Mouse (Mus musculus) heart, embryonic 12.5 days (tissue): ENCODE results near the gene Nipsnap3b. TPM values are rescaled to one million over a fixed set of nuclear protein-coding genes. Genes with fewer than 3 reads are reported as not detected.

Experiments
- ATAC-seq: fragments of 200-750 bp; cut with Nextera tagmentation; 2 replicates; pipeline ENCODE4 v1.8.0; 2017; ENCODE audit warnings: moderate TSS enrichment, moderate library complexity; ENCODE audit not compliant: insufficient number of reproducible peaks, low FRiP score
- H3K27ac ChIP-seq: fragments of 300-500 bp; sonication (generic); 2 replicates; pipeline ENCODE4 v1.5.1; 2016; ENCODE audit warnings: mild to moderate bottlenecking, moderate library complexity; ENCODE audit not compliant: poor library complexity, severe bottlenecking
- H3K27me3 ChIP-seq: fragments of 300-500 bp; sonication (generic); replicated peaks from 2 replicates; pipeline ENCODE4 v1.6.1; 2016; ENCODE audit warnings: mild to moderate bottlenecking, moderate library complexity
- H3K36me3 ChIP-seq: fragments of 300-500 bp; sonication (generic); 2 replicates; pipeline ENCODE4 v1.6.1; 2016; ENCODE audit warnings: mild to moderate bottlenecking, moderate library complexity
- H3K4me1 ChIP-seq: fragments of 300-500 bp; sonication (generic); replicated peaks from 2 replicates; pipeline ENCODE4 v1.6.1; 2016; ENCODE audit warnings: mild to moderate bottlenecking
- H3K4me2 ChIP-seq: fragments of 300-500 bp; sonication (generic); 2 replicates; pipeline ENCODE4 v1.6.1; 2016; ENCODE audit warnings: mild to moderate bottlenecking, moderate library complexity
- H3K4me3 ChIP-seq: fragments of 300-500 bp; sonication (generic); 2 replicates; pipeline ENCODE4 v1.5.1; 2016; ENCODE audit warnings: mild to moderate bottlenecking
- H3K9ac ChIP-seq: fragments of 300-500 bp; sonication (generic); 2 replicates; pipeline ENCODE4 v1.6.1; 2016; ENCODE audit warnings: mild to moderate bottlenecking, moderate library complexity
- H3K9me3 ChIP-seq: fragments of 300-500 bp; sonication (generic); replicated peaks from 2 replicates; pipeline ENCODE4 v1.6.1; 2016; ENCODE audit warnings: mild to moderate bottlenecking, moderate library complexity
- WGBS: fragments of 180-500 bp; shearing (Covaris S2); methylation state at CpG from one replicate; pipeline ENCODE4 v1.1.7; 2016; 5-methylcytosine and 5-hydroxymethylcytosine counted together
- polyA plus RNA-seq: library from polyadenylated mRNA; unstranded; fragments of >200 nt; fragmentation: Nextera tagmentation; extraction: Ambion mirVana; gene quantifications from 2 replicates; pipeline ENCODE4 v1.2.1, GENCODE M21; 2016

Nipsnap3b gene
- polyA plus RNA-seq = 89.6 and 90.0 TPM in 2 replicates

DNA sequence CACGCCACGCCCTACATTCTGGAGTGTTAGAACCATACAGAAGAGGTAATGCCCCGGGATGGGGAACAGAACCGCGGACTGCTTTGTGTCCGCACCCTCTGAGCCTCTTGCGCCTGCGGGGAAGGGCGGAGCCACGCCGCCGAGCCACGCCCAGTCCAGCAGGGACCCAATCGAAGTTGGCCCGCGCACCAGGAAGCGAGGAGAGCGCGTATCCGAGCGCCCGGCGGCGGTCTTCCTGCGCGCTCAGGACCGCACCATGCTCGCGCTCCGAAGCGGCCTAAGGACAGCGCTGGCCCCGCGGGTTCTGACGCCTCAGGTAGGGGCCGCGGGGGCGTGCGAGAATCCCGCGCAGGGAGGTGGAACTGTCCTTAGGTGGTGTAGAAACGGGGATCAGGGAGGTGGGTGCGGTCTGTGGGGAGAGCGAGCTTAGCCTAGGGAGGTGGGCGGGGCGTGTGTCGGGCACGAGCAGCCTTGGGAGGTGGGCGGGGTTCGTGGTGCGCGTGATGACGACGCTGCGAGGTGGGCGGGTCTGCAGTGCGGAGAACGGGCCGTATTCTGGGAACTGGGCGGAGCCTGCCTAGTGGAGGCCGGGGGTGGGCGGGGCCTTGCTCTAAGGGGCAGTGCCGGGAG lies at the start of gene Nipsnap3b:
Gene Nipsnap3b (plus strand): TSS at position 149 of the 630 bp plus-strand sequence.
- H3K27ac ChIP-seq = peak within 1 kb of the TSS; percentile 62
- H3K4me1 ChIP-seq = peaks cover 6% of the 10 kb centered on the region; the same call in 1 of the 2 replicates
- H3K9ac ChIP-seq = peak within 1 kb of the TSS; percentile 72
- WGBS = under 1% methylated on average over 63 of the region's 63 CpGs
- peak within 1 kb of the TSS; percentile 65 for H3K4me3 ChIP-seq
- peaks cover 22% of the 10 kb centered on the region for H3K36me3 ChIP-seq
- peak; percentile 97 for ATAC-seq
- H3K4me2 ChIP-seq = peak within 1 kb of the TSS; percentile 67
- H3K27me3 ChIP-seq = no peaks in the 10 kb centered on the region
- H3K9me3 ChIP-seq = peaks cover 8% of the 10 kb centered on the region

DNA sequence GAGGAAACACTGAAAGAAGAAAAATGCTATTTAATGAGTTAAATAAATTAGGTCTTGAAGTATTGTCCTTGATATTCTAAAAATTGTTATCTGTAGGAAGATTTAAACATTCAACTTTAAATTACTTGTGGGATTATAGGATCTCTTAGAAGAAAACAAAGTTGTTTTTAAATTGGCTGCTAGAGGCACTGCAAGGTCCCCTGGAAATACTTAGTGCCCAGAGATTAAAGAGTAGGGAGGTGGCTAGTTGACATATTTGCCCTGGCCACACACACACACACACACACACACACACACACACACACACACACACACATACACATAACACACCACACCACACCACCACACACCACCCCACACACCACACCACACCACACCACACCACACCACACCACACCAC lies 47.4 kb upstream of the Nipsnap3b start, which contains the start of gene Olfr270:
Gene Olfr270 (plus strand): TSS at position 301 of the 400 bp plus-strand sequence.
- no peak within 1 kb of the TSS for H3K4me2 ChIP-seq
- H3K27ac ChIP-seq = no peak within 1 kb of the TSS
- no peaks in the 10 kb centered on the region for H3K36me3 ChIP-seq
- ATAC-seq = no peak
- no peak within 1 kb of the TSS for H3K9ac ChIP-seq
- H3K27me3 ChIP-seq = no peaks in the 10 kb centered on the region
- no peaks in the 10 kb centered on the region for H3K9me3 ChIP-seq
- H3K4me3 ChIP-seq = no peak within 1 kb of the TSS
- no peaks in the 10 kb centered on the region for H3K4me1 ChIP-seq

- no peak overlapping the region for H3K4me2 ChIP-seq
- WGBS = 64% methylated on average over 2 of the region's 2 CpGs
- no peaks in the 10 kb centered on the region for H3K27me3 ChIP-seq
- no peak overlapping the region for H3K9ac ChIP-seq
- H3K36me3 ChIP-seq = no peaks in the 10 kb centered on the region
- no peaks in the 10 kb centered on the region for H3K9me3 ChIP-seq
- ATAC-seq = no peak
- H3K27ac ChIP-seq = no peak overlapping the region
- H3K4me3 ChIP-seq = no peak overlapping the region
- 0 out of 2 replicates have a peak, but pooled peaks cover 5% of the 10 kb centered on the region for H3K4me1 ChIP-seq
Measured at GRCm38 (mm10) chr4:52985216-52985615, 26.5 kb upstream of the Nipsnap3b start.

DNA sequence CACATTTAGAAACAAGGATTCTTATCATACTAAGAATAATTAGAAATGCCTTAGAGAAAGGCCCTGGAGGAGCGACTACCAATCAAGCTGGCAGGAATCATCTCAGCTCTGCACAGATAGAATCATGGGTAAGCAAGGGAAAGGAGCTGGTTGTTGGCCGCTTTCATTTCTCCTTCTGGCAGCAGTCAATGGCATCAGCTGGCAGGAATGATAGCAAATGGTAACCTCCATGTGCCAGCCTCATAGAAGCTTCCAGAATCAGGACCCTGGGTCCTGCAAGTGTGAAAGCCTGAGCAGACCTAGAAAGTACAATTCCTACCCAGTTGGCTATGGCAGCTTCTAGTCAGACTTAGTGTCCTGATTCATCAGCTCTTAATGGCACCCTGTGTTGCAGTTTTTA lies 25.4 kb upstream of the Nipsnap3b start:
- no peak overlapping the region for H3K4me3 ChIP-seq
- no peak overlapping the region for H3K27ac ChIP-seq
- H3K4me2 ChIP-seq = no peak overlapping the region
- H3K4me1 ChIP-seq = 0 out of 2 replicates have a peak, but pooled peaks cover 5% of the 10 kb centered on the region
- H3K9me3 ChIP-seq = 0 out of 2 replicates have a peak, but pooled peaks cover 2% of the 10 kb centered on the region
- H3K36me3 ChIP-seq = no peaks in the 10 kb centered on the region
- WGBS = 84% methylated on average over 2 of the region's 2 CpGs
- ATAC-seq = no peak
- H3K9ac ChIP-seq = no peak overlapping the region
- no peaks in the 10 kb centered on the region for H3K27me3 ChIP-seq

DNA sequence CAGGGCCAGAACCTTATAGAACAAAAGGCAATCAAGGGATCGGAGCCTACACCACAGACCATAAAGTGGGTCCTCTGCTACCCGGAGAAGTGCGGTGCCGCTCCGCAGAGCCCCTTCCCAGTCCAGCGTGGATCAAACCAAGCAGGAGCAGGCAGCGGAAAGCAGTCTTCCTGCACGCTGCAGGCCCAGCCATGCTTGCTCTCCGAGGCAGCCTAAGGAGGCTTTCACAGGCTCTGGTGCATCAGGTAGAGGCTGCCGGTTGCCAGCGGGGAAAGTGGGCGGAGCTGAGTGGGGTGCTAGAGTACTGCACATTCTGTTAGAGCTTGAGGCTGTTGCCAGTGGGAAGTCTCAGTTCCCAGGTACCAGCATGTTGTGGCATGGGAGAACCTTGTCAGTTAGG lies 22.4 kb upstream of the Nipsnap3b start, which contains the start of gene Nipsnap3a:
Gene Nipsnap3a (plus strand): TSS at position 25 of the 400 bp plus-strand sequence.
- H3K27ac ChIP-seq = no peak within 1 kb of the TSS
- H3K27me3 ChIP-seq = no peaks in the 10 kb centered on the region
- 0 out of 2 replicates have a peak, but pooled peaks cover 5% of the 10 kb centered on the region for H3K4me1 ChIP-seq
- H3K4me2 ChIP-seq = peak within 1 kb of the TSS; percentile 64
- peak within 1 kb of the TSS; percentile 20 for H3K4me3 ChIP-seq
- H3K9me3 ChIP-seq = 0 out of 2 replicates have a peak, but pooled peaks cover 2% of the 10 kb centered on the region
- H3K36me3 ChIP-seq = no peaks in the 10 kb centered on the region
- ATAC-seq = no peak
- H3K9ac ChIP-seq = peak within 1 kb of the TSS; percentile 34; the same call in 1 of the 2 replicates
- 22% methylated on average over 12 of the region's 12 CpGs for WGBS

DNA sequence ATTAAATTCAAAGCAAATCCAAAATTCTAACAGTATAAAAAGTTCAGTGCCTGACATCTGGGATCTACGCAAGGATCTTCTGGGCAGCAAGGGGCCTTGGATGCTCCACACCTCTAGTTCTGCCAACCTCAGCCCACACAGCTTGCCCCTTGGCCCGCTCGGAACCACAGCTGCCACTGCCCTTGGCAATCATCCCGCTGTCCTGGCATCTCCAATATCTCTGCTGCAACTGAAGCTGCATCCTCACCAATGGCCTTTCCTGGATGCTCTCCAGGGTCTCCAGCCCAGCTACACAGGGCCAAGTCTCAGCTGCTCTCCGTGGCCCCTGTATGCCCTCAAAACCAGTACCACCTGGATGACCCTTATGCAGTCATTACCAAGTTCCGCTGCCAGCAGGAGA lies 12.2 kb upstream of the Nipsnap3b start:
- 90% methylated on average over 6 of the region's 6 CpGs for WGBS
- H3K4me2 ChIP-seq = no peak overlapping the region
- H3K27ac ChIP-seq = no peak overlapping the region
- H3K9ac ChIP-seq = no peak overlapping the region
- no peak overlapping the region for H3K4me3 ChIP-seq
- no peaks in the 10 kb centered on the region for H3K27me3 ChIP-seq
- no peaks in the 10 kb centered on the region for H3K9me3 ChIP-seq
- ATAC-seq = no peak
- no peaks in the 10 kb centered on the region for H3K36me3 ChIP-seq
- no peaks in the 10 kb centered on the region for H3K4me1 ChIP-seq

DNA sequence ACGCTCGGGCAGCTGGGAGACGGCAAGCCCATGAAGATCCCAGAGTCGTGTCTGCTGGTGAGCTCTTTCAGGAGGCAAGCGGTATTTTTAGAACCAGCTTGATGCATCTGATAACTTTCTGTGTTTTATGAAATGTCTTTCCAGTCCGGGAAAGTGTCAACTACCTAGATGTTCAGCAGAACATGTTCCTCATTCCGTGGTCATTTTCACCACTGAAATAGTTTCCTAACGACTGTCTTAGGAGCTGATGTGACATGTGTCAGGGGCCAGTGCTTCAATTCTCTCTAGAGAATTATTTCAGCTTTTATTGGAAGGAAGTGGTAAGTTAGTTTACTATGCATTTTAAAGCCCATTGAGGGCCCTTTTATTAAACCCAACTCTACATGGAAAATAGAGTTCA lies 11.5 kb upstream of the Nipsnap3b start:
- WGBS = 39% methylated on average over 8 of the region's 8 CpGs
- Histone ChIP-seq H3K27me3 (no peaks in the 10 kb centered on the region), H3K4me2 (no peak overlapping the region), H3K9ac (no peak overlapping the region), H3K27ac (no peak overlapping the region), H3K4me1 (no peaks in the 10 kb centered on the region), H3K4me3 (no peak overlapping the region), H3K9me3 (no peaks in the 10 kb centered on the region), H3K36me3 (no peaks in the 10 kb centered on the region)
- ATAC-seq = no peak

- Histone ChIP-seq H3K27ac (no peak overlapping the region), H3K9ac (no peak overlapping the region), H3K27me3 (no peaks in the 10 kb centered on the region), H3K4me3 (no peak overlapping the region), H3K4me1 (peaks cover 6% of the 10 kb centered on the region; the same call in 1 of the 2 replicates), H3K9me3 (no peaks in the 10 kb centered on the region), H3K4me2 (no peak overlapping the region), H3K36me3 (peaks cover under 1% of the 10 kb centered on the region; the same call in 1 of the 2 replicates)
- no peak for ATAC-seq
- WGBS = 71% methylated on average over 4 of the region's 4 CpGs
Measured at GRCm38 (mm10) chr4:53009183-53009582, 2.5 kb upstream of the Nipsnap3b start.

DNA sequence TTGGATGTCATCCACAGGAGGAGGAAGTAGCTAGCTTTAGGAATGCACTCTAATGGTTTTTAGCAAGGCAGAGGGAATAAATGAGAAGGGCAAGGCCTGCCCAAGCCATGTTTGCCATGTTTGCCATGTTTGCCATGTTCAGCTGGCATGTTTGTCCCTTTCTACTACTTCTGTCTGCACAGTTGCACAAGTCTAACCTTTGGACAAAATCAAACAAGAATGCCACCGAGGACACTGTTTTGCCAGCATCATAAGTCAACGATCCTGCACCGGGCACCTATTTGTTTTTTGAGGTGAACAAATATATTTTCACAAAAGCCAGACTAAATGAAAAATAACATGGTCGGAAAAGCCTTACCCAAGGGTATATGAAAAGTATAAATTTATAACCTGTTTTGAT lies 1.8 kb upstream of the Nipsnap3b start:
- no peak overlapping the region for H3K27ac ChIP-seq
- 88% methylated on average over 4 of the region's 4 CpGs for WGBS
- peaks cover 6% of the 10 kb centered on the region for H3K36me3 ChIP-seq
- peaks cover 6% of the 10 kb centered on the region; the same call in 1 of the 2 replicates for H3K4me1 ChIP-seq
- no peaks in the 10 kb centered on the region for H3K27me3 ChIP-seq
- ATAC-seq = no peak
- H3K9ac ChIP-seq = no peak overlapping the region
- no peaks in the 10 kb centered on the region for H3K9me3 ChIP-seq
- H3K4me2 ChIP-seq = no peak overlapping the region
- H3K4me3 ChIP-seq = no peak overlapping the region

- WGBS = 95% methylated on average over 7 of the region's 7 CpGs
- no peaks in the 10 kb centered on the region for H3K27me3 ChIP-seq
- no peak overlapping the region for H3K9ac ChIP-seq
- no peak for ATAC-seq
- H3K27ac ChIP-seq = no peak overlapping the region
- H3K36me3 ChIP-seq = peaks cover 38% of the 10 kb centered on the region
- no peak overlapping the region for H3K4me3 ChIP-seq
- H3K4me1 ChIP-seq = peaks cover 6% of the 10 kb centered on the region; the same call in 1 of the 2 replicates
- H3K4me2 ChIP-seq = no peak overlapping the region
- H3K9me3 ChIP-seq = peaks cover 11% of the 10 kb centered on the region
Measured at GRCm38 (mm10) chr4:53014421-53014820, 2.7 kb downstream of the Nipsnap3b start.

DNA sequence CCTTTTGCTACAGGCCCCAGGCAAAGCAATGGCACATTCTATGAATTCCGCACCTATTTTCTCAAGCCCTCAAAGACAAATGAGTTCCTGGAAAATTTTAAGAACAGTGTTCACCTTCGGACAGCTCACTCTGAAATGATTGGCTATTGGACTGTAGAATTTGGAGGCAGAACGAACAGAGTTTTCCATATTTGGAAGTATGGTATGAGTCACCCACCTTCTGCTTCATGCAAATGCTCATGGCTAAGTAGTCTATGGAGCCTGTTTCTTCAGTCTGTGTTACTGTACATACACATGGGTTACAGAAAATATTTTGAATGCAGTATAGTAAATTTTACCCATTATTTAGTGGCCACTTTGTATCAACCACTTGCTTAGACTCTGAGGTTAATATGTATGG lies 3.3 kb downstream of the Nipsnap3b start:
- Histone ChIP-seq H3K4me1 (peaks cover 6% of the 10 kb centered on the region; the same call in 1 of the 2 replicates), H3K4me3 (no peak overlapping the region), H3K27me3 (no peaks in the 10 kb centered on the region), H3K9me3 (peaks cover 11% of the 10 kb centered on the region), H3K27ac (no peak overlapping the region), H3K36me3 (peaks cover 44% of the 10 kb centered on the region), H3K9ac (no peak overlapping the region), H3K4me2 (no peak overlapping the region)
- ATAC-seq = no peak
- WGBS = 90% methylated on average over 3 of the region's 3 CpGs
